Mouse (Mus musculus) forelimb bud, embryonic 11.5 days (tissue): ENCODE results near the gene Plin3.
"Not testable (repeated sequence)": the region's sequence is repeated elsewhere in the genome, so short reads cannot be mapped to it uniquely, and the experiment has no call there.

Experiments
- DNase-seq: peaks from one replicate; pipeline ENCODE4 v3.0.0-alpha.2; 2012; ENCODE audit warnings: low read depth, low spot score

Plin3 gene

DNA sequence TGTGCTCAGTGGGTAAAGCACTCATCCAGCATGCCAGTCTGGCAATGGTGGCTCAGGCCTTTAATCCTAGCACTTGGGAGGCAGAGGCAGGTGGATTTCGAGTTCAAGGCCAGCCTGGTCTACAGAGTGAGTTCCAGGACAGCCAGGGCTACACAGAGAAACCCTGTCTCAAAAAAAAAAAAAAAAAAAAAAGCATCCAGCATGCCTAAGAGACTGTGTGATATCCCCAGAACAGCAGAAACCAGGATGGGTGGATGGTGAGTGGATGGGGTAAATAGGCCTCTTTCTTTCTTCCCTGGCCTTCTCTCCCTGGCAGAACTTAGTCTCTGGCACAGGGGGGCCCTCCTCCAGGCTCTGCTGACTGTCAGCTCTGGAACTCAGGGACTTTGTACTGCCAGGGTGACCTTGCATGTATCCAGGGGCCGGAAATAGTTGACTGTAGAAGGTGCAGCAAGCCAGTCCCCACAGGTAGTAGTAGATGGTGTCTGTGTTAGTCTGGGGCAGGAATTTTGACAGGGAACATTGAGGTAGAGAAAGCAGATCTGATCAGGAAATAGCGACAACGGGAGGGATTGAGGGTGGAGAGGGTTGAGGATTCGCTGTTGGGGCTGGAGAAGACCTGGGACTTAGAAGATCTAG lies 16.7 kb downstream of the Plin3 start:
- DNase-seq: no peak

DNA sequence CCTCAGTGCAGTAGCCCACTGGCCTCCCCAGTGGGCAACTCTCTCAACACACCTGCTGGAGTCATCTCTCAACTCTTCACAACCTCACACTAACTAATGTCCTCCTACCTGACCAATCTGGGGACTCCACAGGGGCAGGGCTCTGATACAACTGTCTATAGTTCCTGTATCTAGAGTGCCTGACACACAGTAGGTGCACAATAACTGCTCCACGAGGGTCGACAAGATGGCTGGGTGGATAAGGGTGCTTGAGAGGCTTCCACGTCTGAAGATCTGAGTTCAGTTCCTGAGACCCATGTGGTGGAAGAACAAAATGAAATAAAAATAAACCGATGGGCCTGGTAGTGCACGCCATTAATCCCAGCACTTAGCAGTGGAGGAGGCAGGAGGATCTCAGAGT lies 18.7 kb downstream of the Plin3 start:
- DNase-seq: no peak

DNA sequence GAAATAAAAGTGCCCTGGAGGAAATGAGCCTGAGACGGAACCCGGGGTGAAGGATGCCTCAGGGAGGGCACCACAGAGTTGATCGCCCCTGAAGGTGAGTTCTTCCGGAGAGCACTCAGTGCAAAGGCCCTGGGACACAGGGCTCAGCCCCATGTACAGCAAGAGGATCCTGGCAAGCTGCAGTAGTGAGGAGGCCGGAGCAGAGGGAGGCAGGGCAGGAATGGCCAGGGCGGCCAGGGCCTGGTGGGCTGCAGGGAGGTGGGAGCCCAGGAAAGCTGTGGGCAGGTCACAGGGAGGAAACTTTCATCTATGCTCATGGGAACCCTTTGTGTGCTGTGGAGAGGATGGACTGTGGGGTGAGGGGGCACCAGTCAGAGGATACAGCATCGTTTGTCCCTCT lies 19.2 kb downstream of the Plin3 start:
- DNase-seq: no peak

DNA sequence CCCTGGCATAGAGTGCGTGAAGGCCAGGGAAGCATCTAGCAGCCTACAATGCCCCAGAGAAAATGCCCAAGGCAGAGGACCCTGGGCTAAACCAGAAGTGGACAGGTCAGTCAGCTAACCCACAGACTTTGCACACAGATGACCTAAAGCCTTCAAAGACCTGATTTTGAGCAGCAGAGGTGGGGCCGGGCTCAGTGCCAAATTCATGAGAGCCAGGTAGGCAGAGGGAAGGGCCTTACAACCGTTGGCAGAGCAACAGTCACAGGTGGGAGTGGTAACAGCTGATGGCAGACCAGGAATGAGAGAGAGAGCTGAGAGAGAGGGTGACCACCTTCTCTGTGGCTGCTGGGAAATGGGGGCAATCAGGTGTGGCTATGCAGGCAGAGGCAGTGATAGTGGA lies 20.0 kb downstream of the Plin3 start:
- DNase-seq: no peak

DNA sequence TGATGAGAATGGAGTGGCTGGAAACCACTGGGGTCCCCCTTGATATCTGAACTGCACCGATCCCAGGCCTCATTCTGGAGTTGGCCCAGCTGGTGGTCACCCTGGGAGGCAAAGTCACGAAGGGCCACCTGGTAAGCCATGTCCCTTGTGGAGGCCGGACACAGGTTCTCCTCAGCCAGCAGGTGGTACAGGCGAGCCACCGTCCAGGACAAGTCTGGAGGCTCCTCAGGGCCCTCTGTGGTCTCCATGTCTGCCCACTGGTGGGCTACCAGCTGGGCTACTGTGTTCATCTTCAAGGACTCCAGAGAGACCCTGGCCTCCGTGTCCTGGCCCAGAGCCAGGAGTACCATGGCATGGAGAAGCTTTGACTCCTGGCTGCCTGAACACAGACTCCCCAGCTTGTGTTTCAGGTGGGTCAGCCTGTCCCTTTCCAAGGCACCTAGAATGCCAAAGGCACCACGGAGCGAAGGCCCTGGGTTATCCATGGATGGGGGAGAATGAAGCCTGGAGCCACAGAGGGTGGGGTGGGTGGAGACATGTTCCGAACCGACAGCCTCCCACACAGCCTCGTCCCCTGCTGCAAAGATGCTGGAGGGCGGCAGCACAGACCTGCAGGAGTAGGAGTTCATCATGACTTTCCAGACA lies 20.9 kb downstream of the Plin3 start:
- no peak for DNase-seq

DNA sequence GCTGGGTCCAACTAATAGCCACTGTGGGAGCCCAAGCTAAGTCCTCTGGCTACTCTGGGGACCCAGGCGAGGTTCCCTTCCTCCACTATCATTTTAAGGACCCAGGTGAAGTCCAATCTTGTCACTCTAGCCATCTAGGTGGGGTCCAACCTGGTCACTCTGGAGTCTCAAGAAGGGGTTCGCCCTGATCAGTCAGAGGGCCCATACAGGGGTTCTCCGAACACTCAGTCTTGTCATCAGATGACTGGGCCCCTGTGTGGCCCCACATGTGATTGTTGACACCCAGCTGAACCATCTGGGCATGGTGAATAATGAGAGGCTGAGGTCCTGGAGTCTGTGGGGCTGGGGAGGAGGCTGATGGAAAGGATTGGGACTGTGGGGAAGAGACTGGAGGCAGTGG lies 22.9 kb downstream of the Plin3 start:
- DNase-seq: no peak

DNA sequence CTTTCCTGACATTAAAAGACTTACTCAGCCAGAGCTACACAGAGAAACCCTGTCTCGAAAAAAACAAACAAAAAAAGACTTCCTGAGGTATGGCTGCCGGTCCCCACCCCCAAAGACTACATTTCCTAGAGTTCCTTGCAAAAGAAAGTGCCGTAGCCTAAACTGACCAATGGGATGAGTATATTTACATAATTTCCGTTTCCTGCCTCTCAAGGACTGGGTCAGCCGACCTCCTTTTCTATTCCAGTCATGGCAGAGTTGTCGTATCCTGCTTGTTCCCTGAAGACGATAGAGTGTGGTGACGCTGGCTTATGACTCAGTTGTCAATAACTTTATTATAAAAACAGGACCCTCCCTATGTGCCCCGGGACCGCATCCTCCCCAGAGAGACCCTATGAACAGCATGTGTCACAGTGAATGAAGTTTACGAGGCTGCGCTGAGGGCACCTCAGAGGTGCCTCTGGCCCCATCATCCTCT lies 23.5 kb downstream of the Plin3 start:
- peak; percentile 67 for DNase-seq

DNA sequence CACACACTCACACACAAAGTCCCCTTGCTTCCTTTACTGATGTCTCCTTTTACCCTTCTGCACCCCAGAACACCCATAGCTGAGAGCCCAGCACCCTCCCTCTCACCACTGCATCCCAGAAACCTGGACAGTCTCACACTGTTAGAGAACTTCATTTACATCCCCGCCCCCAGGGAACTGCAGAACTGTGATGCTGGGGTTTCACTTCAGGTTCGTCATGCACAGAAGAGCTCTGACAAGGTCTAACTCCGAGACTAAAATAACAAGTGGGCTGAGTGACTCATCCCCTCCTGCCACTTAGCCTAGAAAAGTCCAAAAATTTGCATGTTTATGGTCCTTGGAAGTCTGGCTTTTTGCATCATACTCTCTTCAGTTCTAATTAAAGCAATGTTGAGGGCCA lies 26.4 kb downstream of the Plin3 start:
- DNase-seq: no peak

DNA sequence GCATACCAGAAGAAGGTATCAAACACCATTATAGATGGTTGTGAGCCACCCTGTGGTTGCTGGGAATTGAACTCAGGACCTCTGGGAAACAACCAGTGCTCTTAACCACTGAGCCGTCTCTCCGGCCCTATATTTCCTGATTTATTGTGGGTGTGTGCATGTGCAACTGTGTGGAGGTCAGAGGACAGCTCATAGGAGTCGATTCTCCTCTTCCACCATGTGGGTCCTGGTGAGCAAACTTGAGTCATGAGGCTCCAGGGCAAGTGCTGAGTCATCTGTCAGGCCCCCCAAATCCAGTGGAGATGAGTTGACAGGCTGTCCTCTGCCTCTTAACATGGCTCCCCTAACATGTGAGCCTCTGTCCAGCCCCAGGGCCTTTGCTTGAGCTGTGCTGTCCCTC lies 26.8 kb downstream of the Plin3 start:
- no peak for DNase-seq

DNA sequence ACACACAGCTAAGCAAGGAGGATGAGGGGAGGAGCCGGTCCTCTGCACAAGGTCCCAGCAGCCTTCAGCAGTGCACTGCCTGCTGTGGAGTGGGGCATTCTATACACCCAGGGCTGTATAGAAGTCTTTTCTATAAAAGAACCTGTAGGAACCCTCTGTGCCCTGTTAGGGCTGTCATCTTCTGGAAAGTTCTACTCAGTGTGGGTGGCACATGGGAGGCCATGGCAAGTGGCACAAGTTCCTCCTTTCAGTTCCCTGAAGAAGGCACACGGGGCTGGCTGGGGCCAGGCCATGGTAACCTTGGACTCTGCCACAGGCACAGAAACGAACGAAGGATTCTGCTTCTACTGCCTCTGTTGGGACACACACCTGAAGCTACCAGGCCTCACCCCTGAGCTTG lies 27.7 kb downstream of the Plin3 start:
- no peak for DNase-seq

DNA sequence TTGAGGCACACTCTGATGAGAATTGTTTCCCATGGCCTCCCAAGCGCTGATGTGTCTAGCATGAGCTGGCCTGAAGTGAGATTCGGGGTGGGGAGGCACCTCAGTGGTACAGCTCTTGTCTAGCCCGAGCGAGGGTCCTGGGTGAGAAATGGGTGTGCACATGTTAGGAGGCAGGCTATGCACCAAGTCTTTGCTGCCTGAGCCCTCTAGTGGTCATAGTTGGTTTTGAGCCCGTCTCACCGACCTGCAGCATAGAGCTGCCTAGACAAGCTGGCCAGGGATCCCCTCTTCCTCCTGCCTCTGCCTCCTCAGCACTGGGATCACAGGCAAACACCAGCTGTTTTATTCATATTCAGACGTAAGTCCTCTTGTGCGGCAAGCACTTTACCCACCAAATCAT lies 28.7 kb downstream of the Plin3 start:
- peak; percentile 76 for DNase-seq

DNA sequence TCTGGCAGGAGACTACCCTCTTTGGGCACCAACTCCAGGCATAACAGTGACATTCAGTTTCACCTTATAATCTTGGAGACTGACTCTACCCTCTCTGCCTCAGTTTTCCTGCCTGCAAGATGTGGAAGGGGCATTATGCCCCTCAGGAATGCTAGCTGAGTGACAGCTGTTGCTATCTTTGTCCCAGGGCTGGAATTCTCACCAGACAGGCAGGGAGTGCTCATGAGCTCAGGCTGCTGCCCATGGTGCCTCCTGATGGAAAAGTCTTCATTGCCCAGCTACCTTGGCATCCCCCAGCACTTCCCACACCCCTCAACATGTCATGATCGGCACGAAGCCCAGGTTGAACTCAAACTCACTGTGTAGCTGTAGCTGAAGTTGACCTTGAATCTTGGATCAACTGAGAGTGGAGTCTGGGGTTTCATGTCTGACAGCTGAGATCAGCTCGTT lies 30.0 kb downstream of the Plin3 start:
- no peak for DNase-seq

DNA sequence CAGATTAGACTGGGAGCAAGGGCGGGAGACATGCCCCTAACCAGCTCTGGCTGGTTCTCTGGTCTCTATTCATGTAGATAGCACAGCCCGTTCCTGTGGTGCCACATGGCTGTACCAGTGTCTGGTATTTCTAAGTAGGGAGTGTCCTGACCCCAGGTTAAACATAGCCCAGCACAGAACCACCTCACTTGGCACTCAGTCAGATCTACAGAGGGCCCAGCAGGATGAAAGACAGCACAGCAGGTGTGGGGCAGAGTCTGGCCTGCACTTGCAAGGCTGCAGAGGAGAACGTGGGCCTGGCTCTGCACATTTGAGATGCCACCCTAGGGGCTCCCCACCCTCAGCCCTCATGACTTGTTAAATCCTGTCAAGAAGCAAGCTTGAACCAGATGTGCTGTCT lies 31.5 kb downstream of the Plin3 start:
- DNase-seq: no peak

DNA sequence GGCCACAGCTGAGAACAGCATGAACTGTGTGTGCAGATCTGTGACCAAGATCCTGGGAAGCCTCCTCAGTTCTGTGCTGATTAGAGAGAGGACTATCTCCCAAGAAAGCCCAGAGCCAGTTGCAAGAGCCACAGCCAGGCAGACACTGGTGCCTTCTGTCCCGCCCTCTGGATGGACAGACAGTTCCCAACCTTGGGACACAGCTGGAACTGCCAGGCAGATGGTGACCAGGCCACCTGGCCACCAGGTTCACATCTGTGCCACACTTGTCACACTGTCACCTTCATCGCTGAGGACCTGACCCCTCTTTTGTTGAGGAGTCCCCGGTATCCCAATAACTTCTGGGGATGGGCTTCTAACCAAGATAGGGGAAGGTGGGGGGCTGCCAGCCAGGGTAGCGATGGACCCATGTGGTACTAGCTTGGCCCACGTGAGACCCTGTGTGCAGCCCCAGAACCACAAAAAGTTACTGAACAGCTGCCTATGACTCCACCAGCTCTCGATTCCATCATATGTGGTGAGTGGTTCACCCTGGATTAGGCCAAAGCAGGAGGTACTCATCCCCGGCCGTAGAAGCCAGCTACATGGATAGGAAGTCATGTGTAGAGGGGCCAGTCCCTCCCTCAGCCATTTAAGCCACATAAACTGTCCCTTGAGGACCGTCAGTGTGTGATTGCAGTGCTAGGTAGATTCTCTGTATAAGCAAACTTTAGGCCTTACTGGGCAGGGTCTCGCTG lies 33.2 kb downstream of the Plin3 start:
- no peak for DNase-seq

DNA sequence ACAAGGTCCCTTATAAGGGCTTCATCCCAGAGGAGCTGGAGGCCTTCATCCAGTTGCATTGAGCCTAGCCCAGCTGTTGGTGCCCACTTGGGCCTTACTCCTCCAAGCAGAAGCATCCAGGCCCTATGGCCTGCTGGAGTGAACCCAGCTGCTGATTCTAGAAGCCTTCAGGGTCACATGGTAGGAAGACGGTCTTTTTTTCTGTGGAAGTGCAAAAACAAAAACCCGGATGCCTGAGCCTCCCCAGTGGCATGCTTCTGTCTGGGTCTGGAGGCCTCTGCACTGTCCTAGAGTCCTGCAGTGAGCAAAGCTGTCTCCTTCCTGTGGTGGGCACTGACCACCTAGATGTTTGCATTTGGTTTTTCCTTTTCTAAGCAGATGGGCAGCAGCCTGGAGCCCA lies 33.9 kb downstream of the Plin3 start:
- not testable (repeated sequence) for DNase-seq

DNA sequence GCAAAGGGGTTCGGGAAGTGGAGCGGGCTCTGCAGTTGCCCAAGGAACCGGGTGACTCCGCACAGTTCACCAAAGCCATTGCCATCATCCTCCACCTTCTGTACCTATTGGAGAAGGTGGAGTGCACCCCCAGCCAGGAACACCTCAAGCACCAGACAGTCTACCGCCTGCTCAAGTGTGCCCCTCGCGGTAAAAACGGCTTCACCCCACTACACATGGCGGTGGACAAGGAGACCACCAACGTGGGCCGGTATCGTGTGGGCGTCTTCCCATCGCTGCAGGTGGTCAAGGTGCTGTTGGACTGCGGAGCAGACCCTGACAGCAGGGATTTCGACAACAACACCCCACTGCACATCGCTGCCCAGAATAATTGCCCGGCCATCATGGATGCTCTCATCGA lies 34.4 kb downstream of the Plin3 start:
- not testable (repeated sequence) for DNase-seq

DNA sequence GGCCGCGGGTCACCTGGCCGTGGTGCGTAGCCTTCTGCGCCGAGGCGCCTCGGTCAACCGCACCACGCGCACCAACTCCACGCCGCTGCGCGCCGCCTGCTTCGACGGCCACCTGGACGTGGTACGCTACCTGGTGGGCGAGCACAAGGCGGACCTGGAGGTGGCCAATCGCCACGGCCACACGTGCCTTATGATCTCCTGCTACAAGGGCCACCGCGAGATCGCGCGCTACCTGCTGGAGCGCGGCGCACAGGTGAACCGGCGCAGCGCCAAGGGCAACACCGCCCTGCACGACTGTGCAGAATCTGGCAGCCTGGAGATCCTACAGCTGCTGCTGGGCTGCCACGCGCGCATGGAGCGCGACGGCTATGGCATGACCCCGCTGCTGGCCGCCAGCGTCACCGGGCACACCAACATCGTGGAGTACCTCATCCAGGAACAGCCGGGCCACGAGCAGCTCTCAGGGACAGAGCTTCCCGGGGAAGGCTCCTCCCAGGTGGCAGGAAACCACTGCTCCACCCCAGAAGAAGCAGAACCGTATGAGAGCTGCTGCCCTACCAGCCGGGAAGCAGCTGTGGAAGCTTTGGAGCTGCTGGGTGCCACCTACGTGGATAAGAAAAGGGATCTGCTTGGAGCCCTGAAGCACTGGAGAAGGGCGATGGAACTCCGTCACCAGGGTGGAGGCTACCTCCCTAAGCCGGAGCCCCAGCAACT lies 35.3 kb downstream of the Plin3 start:
- no peak for DNase-seq

DNA sequence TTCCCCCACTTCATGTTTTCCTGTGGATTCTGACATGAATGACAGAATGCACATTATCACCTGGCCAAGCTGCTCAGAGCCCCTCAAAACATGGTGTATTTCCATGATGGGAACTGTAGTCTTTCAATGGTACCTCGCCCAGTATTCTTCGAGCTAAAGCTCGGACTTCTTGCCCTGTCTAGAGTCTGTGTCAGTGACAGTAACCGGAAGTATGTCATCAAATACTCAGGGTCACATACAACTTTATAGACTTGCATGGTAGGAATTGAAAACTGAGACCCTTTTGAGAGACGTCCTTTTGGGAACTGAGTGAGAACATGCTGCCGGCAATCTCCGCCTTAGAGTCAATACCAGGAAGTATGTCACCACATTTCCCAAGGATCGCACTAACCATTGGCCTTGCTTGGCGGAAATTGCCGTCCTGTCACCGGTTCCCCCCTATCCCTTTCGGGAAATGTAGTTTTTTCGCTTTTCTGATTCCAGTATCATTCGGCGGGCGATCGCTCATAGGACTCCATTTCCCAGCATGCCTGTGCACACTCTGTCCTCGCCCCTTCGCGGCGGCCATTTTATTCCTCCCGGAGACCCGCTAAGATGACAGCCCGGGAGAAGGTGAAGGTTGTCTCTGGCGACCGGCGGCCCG lies 36.3 kb downstream of the Plin3 start, which contains the start of gene Fem1a:
Gene Fem1a (plus strand): TSS at position 572 of the 643 bp plus-strand sequence.
- peak; percentile 98 for DNase-seq

DNA sequence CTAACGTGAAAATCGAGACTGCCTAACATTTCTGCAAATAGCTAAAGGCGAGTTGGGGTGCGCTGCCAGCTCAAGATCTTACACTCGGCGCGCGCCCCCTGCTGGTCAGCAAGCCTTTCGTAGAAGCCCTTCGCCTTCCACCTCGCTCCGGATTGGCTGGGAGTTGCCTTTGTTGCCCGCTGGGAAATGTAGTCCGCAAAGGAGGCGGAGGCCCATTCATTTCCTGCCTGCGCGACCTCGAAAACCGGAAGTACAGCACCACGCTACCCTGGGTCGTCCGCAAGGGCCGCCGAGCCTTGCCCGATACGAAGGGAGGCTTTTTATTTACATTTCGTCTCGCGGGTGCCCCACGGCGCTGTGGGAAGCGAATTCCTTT lies 36.8 kb downstream of the Plin3 start:
- DNase-seq: peak; percentile 98

DNA sequence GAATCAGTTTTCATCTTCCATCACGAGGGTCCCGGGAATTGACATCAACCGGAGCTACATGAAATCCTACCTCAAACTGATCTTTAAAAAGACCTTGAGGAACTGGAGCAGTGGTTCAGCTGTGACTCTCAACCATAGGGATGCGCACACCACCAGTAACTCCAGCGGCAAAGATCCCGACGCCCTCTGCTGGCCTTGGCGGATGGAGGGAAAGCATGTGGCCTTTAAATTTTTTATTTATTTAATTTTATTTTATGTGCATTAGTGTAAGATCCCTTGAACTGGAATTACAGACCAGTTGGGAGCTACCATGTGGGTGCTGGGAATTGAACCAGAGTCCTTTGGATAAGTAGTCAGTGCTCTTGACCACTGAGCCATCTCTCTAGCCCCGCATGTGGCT lies 37.2 kb downstream of the Plin3 start:
- DNase-seq: no peak

DNA sequence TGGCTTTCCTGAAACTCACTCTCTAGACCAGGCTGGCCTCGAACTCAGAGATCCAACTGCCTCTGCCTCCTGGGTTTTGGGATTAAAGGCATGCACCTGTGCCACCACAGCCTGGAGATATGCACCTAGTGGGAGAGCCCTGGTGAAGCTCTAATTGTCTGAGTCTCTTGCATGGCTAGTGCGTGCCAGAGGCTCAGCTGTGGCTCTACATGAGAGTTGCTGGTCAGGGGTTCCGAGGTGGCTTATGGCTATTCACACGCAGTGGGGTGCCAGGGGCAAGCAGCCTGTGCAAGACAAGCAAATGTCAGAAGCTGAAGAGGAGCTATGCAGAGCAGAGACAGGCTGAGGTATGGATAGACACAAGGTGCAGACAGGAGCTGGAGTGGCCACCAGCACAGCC lies 38.0 kb downstream of the Plin3 start:
- DNase-seq: no peak
